Mouse (Mus musculus) heart, adult 2 months (tissue): ENCODE measurements at regions not wholly inside any gene's neighbourhood (a gene's known extent, or its start where the extent isn't known, plus 50 kb on each side); places are given as distances from the start of the nearest gene placed in this dataset.

Experiments
- CTCF ChIP-seq: fragments of 200-600 bp; IDR thresholded peaks from 2 replicates; pipeline ENCODE4 v1.8.1; 2022; ENCODE audit warnings: antibody characterized with exemption, mild to moderate bottlenecking, moderate library complexity
- POLR2A ChIP-seq: fragments of 200-500 bp; IDR thresholded peaks from 2 replicates; pipeline ENCODE4 v1.6.1; 2011; ENCODE audit warnings: mild to moderate bottlenecking, low read depth, low read length, control low read depth; ENCODE audit not compliant: insufficient read depth

DNA sequence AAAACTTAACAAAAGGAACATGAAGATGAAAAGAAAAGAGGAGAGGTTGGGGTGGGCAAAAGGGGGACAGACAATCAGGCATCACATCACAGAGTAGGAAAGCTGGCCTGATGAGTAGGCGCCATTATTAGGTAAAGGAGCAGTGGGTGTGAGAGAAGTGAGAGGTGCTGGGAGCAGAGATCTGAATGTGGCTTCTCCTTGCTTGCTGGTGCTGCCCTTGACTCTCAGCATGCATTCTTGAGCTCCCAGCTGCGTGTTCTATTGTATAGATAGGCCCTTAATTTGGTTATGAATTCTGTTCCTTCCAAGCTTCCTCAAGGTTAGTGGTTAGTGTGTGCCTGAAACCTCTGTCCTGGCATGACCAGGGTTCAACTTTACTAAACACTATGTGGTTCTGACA is 115.0 kb upstream of the Paqr3 start:
- TF ChIP-seq POLR2A: no peak
- TF ChIP-seq CTCF: no peak
